Mouse (Mus musculus): ENCODE measurements around the gene Rbfox3.

Rbfox3 gene

GRCm38 (mm10) chr11:118911307-118912070 is at the start of gene Rbfox3:
Rbfox3 (minus strand) TSS chr11:118911597.
- no peak for DNase-seq (ENCODE audit: inconsistent age in 2 of 2, low spot score in 1 of 2)

- DNase-seq (ENCODE audit: inconsistent age in 2 of 2, low spot score in 1 of 2), result no peak
Measured at GRCm38 (mm10) chr11:118960649-118961048, 49.3 kb upstream of the Rbfox3 start.

DNA sequence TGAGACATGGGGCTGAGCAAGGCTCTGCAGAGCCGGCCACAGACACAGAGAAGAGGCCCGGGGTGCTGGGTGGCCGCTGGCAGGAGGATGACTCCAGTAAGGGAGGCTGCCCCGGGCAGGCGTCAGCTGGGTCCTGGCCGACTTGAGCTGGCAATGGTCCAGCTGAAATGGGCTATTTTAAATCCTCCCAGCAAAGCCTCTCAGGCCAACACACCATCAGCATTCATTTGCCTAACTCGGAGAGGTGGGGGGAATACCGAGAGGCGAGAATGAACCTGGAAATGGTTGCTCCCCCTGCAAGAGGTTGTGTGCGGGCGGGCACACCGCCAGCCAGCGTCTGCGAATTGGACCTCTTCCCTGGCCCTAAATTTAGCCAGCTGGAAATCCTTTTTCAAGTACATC is 45.7 kb upstream of the Rbfox3 start:
- DNase-seq (ENCODE audit: inconsistent age in 2 of 2, low spot score in 1 of 2), result no peak

GRCm38 (mm10) chr11:118955016-118955415 is 43.6 kb upstream of the Rbfox3 start:
- DNase-seq (ENCODE audit: inconsistent age in 2 of 2, low spot score in 1 of 2), result no peak

- DNase-seq (ENCODE audit: inconsistent age in 2 of 2, low spot score in 1 of 2), result no peak
Measured at GRCm38 (mm10) chr11:118945868-118946267, 34.5 kb upstream of the Rbfox3 start.

GRCm38 (mm10) chr11:118941268-118941667 is 29.9 kb upstream of the Rbfox3 start:
- no peak for DNase-seq (ENCODE audit: inconsistent age in 2 of 2, low spot score in 1 of 2)

DNA sequence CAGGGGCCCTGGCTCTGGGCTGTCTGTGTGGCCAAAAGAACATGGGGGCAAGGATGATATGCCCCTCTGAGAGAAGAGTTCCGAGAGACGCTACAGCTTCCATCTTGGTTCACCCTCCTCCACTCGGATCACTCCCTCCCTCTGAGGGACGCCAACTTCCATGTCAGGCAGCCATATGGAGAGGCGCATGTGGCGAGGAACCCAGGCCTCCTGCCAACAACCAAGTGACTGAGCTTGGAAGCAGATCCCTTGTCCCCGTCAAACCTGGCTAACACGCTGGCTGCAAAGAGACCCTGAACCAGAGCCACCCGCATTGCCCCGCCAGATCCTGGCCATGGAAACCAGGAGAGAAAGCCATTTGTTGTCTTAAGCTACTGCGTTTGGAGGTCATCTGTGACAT is 29.1 kb upstream of the Rbfox3 start:
- no peak for DNase-seq (ENCODE audit: inconsistent age in 2 of 2, low spot score in 1 of 2)

DNA sequence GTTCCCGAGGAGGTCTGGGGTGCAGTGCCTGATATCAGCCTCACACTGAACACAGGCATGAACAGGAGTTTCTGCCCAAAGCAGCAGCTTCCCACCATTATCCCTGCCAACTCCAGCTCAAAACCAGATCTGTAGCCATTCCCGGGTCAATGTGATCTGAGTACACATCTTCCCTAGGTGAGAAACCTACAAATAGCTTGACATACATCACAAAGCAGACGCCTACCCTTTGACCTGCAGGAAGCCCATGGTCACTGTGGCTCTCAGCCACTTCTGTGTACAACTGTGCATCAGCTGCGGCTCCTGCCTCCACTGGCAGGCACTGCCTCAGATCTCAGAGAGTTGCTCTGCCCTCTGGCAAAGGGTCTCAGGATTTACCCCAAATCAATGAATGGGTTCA is 28.3 kb upstream of the Rbfox3 start:
- DNase-seq (ENCODE audit: inconsistent age in 2 of 2, low spot score in 1 of 2), result no peak

DNA sequence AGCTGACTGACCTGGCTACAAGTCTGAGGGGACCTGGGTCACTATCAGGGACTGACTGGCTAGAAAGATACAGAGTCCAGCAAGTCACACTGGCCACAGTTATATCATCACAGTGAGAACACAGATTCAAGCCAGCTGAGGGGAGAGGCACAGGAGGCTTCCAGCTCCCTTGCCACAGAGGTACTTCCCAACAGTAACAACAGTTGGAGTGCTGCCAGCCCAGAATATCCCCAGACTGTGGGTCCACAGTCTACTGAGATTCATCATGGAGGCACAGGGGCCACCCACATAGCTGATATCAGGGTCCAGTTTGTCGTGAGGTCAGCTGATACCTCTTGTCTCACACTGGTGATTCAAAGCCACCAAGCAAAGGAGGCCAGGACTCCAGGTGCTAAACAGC is 23.5 kb upstream of the Rbfox3 start:
- no peak for DNase-seq (ENCODE audit: inconsistent age in 2 of 2, low spot score in 1 of 2)

GRCm38 (mm10) chr11:118927081-118927480 is 15.7 kb upstream of the Rbfox3 start:
- no peak for DNase-seq (ENCODE audit: inconsistent age in 2 of 2, low spot score in 1 of 2)

DNA sequence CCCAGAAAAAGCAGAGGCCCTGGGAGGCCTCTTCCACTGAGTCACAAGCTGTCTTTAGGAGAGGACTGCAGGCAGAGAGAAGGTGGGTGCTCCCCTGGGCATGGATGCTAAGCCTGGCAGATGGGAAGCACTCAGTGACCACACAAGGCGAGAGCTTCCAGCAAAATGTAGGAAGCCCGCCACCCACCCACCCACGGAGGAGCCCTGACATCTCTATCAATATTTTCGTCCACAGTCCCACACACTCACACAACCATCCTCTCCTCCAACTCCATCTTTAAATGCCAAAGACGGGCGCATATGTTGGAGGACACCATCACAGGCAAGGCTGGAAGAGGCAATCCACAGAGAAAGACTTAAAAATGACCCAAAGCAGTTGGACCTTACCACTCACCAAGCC is 10.5 kb upstream of the Rbfox3 start:
- DNase-seq (ENCODE audit: inconsistent age in 2 of 2, low spot score in 1 of 2), result no peak

DNA sequence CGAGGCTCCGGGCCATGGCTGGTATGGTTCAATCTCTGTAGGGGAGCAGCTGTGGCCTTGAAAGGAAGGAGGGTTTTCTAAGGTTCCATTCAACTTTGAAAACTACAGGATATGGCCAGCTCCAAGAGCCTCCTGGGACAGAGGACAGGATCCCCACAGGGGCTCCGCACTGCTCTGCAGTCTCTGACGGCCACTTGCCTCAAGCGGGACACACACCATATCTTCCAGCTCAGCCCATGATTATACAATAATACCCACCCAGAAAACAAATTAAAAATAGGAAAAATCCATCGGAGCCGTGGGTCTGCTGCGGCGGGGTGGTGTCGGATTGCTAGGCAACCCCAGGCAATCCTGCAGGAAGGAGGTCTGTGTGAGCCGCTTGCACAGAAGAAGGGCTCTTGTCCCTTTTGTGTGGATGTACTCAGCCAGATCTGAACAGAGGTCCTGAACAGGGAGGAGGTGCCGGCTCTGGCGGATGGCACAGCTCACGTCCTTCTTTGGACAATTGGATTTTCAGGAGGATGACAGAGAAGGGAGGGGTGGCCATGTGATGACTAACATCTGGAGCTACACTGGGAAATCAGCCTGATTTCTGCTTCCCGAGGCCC is 5.1 kb upstream of the Rbfox3 start:
- DNase-seq (ENCODE audit: inconsistent age in 2 of 2, low spot score in 1 of 2), result no peak

DNA sequence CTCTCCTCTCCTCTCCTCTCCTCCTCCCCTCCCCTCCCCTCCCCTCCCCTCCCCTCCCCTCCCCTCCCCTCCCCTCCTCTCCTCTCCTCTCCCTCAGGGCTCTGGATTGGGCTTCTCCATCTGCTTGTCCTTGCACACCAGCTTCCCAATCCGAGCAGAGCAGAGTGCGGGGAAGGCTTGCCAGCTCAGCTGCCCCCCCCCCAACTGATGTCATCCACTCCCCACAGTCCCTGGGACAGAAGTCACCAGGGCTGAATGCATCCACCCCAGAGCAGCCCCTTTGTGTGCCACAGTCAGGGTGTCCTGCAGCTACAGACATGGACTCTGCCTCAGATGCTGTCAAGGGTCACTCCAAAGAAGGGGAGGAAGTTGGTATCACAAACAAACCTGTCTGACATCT is 4.5 kb upstream of the Rbfox3 start:
- DNase-seq (ENCODE audit: inconsistent age in 2 of 2, low spot score in 1 of 2), result no peak

DNA sequence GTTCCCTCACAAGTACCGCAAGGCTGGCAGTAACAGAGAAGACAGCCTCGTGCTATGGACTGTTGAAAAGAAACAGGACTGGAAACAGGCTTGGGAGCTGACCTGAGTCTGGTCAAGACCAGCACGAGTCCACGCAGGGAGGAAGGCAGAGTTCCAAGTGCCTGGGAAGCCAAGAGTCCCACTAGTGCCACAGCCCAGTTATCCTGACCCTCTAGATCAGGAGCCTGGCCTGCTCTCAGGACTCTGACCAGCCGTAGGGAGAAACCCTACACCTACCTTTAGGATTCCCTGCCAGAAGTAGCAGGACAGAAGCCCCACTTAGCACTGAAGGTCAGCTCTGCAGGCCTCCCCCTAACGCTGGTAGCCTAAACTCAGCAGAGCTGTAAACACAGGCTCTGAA is 1.3 kb upstream of the Rbfox3 start:
- no peak for DNase-seq (ENCODE audit: inconsistent age in 2 of 2, low spot score in 1 of 2)

GRCm38 (mm10) chr11:118910756-118911155 is 641 bp downstream of the Rbfox3 start:
- DNase-seq (ENCODE audit: inconsistent age in 2 of 2, low spot score in 1 of 2), result no peak

- DNase-seq (ENCODE audit: inconsistent age in 2 of 2, low spot score in 1 of 2), result no peak
Measured at GRCm38 (mm10) chr11:118909814-118910201, 1.6 kb downstream of the Rbfox3 start.

- no peak for DNase-seq (ENCODE audit: inconsistent age in 2 of 2, low spot score in 1 of 2)
Measured at GRCm38 (mm10) chr11:118908981-118909813, 2.2 kb downstream of the Rbfox3 start.

GRCm38 (mm10) chr11:118908431-118908980 is 2.9 kb downstream of the Rbfox3 start:
- DNase-seq (ENCODE audit: inconsistent age in 2 of 2, low spot score in 1 of 2), result no peak

- no peak for DNase-seq (ENCODE audit: inconsistent age in 2 of 2, low spot score in 1 of 2)
Measured at GRCm38 (mm10) chr11:118907471-118908401, 3.7 kb downstream of the Rbfox3 start.

- DNase-seq (ENCODE audit: inconsistent age in 2 of 2, low spot score in 1 of 2), result no peak
Measured at GRCm38 (mm10) chr11:118906824-118907470, 4.5 kb downstream of the Rbfox3 start.

All from adrenal gland, adult (tissue).